In genomic region chr13:39084544-39084943, GRCm38 (mm10) we compare ENCODE assay signal across 11 mouse cellular contexts.
DNase-seq lines count a peak whose midpoint lies in the region; ATAC-seq and TF ChIP-seq lines count a peak whose summit lies in the region.
"Had no signal": no experiment of that assay in that cellular context is flagged by ENCODE, and none has a peak within 500 bp of the region (broad histone marks: within the 10 kb centered on the region; RNA-seq: fewer than 3 reads in every experiment).

No protein-coding gene starts in this region.

- peak; percentile 91 for ATAC-seq in forebrain, embryonic 14.5 days
- ATAC-seq in limb, embryonic 14.5 days (ENCODE audit: low FRiP score, low read depth), result no peak

- no peak overlapping the region for H3K4me2 ChIP-seq in forebrain, embryonic 14.5 days (ENCODE audit: low read length)
- H3K4me2 ChIP-seq in limb, embryonic 14.5 days (replicated peaks; ENCODE audit: low read depth, low read length, severe bottlenecking), result no peak overlapping the region
- H3K4me2 ChIP-seq: heart, embryonic 13.5 days had no signal

- TF ChIP-seq POLR2A in limb, embryonic 14.5 days (IDR thresholded peaks at IDR 0.05; ENCODE audit: borderline replicate concordance, extremely low read depth, insufficient read depth, insufficient read length), result no peak

- no peak overlapping the region for H3K27ac ChIP-seq in forebrain, embryonic 14.5 days (ENCODE audit: low read depth, low read length)
- no peak overlapping the region for H3K27ac ChIP-seq in limb, embryonic 14.5 days (replicated peaks; ENCODE audit: low read depth, low read length)
- H3K27ac ChIP-seq: heart, embryonic 13.5 days had no signal

- peak; percentile 15 for DNase-seq in left cerebral cortex, postnatal 4 days
- DNase-seq in left cerebral cortex, postnatal 36 days (ENCODE audit: low spot score in 2 of 2), result no peak
- DNase-seq in embryo, embryonic 10.5 days (ENCODE audit: low spot score), result peak; percentile 9
- peak; percentile 77 for DNase-seq in forebrain, embryonic 14.5 days (ENCODE audit: low spot score)
- peak; percentile 73 for DNase-seq in limb, embryonic 14.5 days (ENCODE audit: low spot score)
- DNase-seq in layer of hippocampus, postnatal 10 days (ENCODE audit: low spot score in 2 of 2), result no peak
- DNase-seq in urinary bladder, postnatal 25 days (ENCODE audit: low spot score), result no peak
- DNase-seq: gastrocnemius, postnatal 14 days; lung, adult 2 months had no signal

- H3K9ac ChIP-seq in forebrain, embryonic 14.5 days (ENCODE audit: low read length), result no peak overlapping the region
- no peak overlapping the region for H3K9ac ChIP-seq in limb, embryonic 14.5 days (ENCODE audit: low read depth, low read length, severe bottlenecking)
- H3K9ac ChIP-seq: heart, embryonic 13.5 days had no signal

- 21% methylated on average over 5 of the region's 5 CpGs for WGBS in forebrain, embryonic 14.5 days
- 22% methylated on average over 5 of the region's 5 CpGs for WGBS in limb, embryonic 14.5 days

- no peaks in the 10 kb centered on the region for H3K27me3 ChIP-seq in forebrain, embryonic 14.5 days (replicated peaks; ENCODE audit: control insufficient read depth, insufficient read depth, low read length)
- no peaks in the 10 kb centered on the region for H3K27me3 ChIP-seq in limb, embryonic 14.5 days (ENCODE audit: control insufficient read depth, insufficient read depth, low read length)
- H3K27me3 ChIP-seq: heart, embryonic 13.5 days; megakaryocyte, embryonic 14.5 days had no signal

- no peaks in the 10 kb centered on the region for H3K9me3 ChIP-seq in forebrain, embryonic 14.5 days (replicated peaks; ENCODE audit: control insufficient read depth, low read length)
- no peaks in the 10 kb centered on the region for H3K9me3 ChIP-seq in limb, embryonic 14.5 days (ENCODE audit: control insufficient read depth, low read length)
- H3K9me3 ChIP-seq: heart, embryonic 13.5 days had no signal

- H3K4me1 ChIP-seq in forebrain, embryonic 14.5 days (ENCODE audit: control insufficient read depth, insufficient read depth, low read length), result peaks cover 4% of the 10 kb centered on the region; the same call in 1 of the 2 replicates
- H3K4me1 ChIP-seq in limb, embryonic 14.5 days (ENCODE audit: control insufficient read depth, insufficient read depth, low read length), result no peaks in the 10 kb centered on the region
- H3K4me1 ChIP-seq: heart, embryonic 13.5 days; megakaryocyte, embryonic 14.5 days had no signal

- H3K36me3 ChIP-seq in forebrain, embryonic 14.5 days (ENCODE audit: control insufficient read depth, insufficient read depth, low read length), result no peaks in the 10 kb centered on the region
- H3K36me3 ChIP-seq in limb, embryonic 14.5 days (ENCODE audit: control insufficient read depth, insufficient read depth, low read length), result no peaks in the 10 kb centered on the region
- H3K36me3 ChIP-seq: heart, embryonic 13.5 days had no signal

- no peak overlapping the region for H3K4me3 ChIP-seq in forebrain, embryonic 14.5 days (ENCODE audit: low read depth, low read length)
- no peak overlapping the region for H3K4me3 ChIP-seq in limb, embryonic 14.5 days (replicated peaks; ENCODE audit: low read length)
- H3K4me3 ChIP-seq: heart, embryonic 13.5 days; megakaryocyte, embryonic 14.5 days had no signal

- intact Hi-C loops in left cerebral cortex, postnatal 4 days (cut with DNase I), result no loop called here
- intact Hi-C loops in left cerebral cortex, postnatal 36 days (cut with DNase I), result no loop called here

Comparison
In these comparisons a context has a peak if more than half of its experiments do, and no peak if none do; other contexts are left out.
1. DNase-seq: peak in left cerebral cortex, postnatal 4 days (single experiment), embryo, embryonic 10.5 days (single experiment), forebrain, embryonic 14.5 days (single experiment) and limb, embryonic 14.5 days (single experiment); none in left cerebral cortex, postnatal 36 days (0 of 2), layer of hippocampus, postnatal 10 days (0 of 2) and urinary bladder, postnatal 25 days (single experiment).